Mouse (Mus musculus): ENCODE measurements at regions not wholly inside any gene's neighbourhood (a gene's known extent, or its start where the extent isn't known, plus 50 kb on each side); places are given as distances from the start of the nearest gene placed in this dataset.

- H3K4me3 ChIP-seq (replicated peaks) = no peak overlapping the region
- H3K4me1 ChIP-seq = peaks cover 16% of the 10 kb centered on the region
- H3K9me3 ChIP-seq (replicated peaks) = no peaks in the 10 kb centered on the region
- no peak overlapping the region for H3K9ac ChIP-seq
- no peak overlapping the region for H3K4me2 ChIP-seq (replicated peaks)
- WGBS = 82% methylated on average over 6 of the region's 6 CpGs
- no peaks in the 10 kb centered on the region for H3K36me3 ChIP-seq
- H3K27ac ChIP-seq (replicated peaks) = no peak overlapping the region
- no peak for ATAC-seq (ENCODE audit: insufficient number of reproducible peaks, low FRiP score, low TSS enrichment, low read depth)
- no peaks in the 10 kb centered on the region for H3K27me3 ChIP-seq
These were observed 150.2 kb upstream of the Ccn2 start for GRCm38 (mm10) chr10:24445036-24445435.

- no peaks in the 10 kb centered on the region for H3K27me3 ChIP-seq
- no peaks in the 10 kb centered on the region for H3K36me3 ChIP-seq
- no peak overlapping the region for H3K4me3 ChIP-seq (replicated peaks)
- H3K9me3 ChIP-seq (replicated peaks) = no peaks in the 10 kb centered on the region
- H3K27ac ChIP-seq (replicated peaks) = no peak overlapping the region; the same call in 1 of the 2 replicates
- no peak for ATAC-seq (ENCODE audit: insufficient number of reproducible peaks, low FRiP score, low TSS enrichment, low read depth)
- H3K4me1 ChIP-seq = peaks cover 16% of the 10 kb centered on the region
- WGBS = 59% methylated on average over 8 of the region's 8 CpGs
- no peak overlapping the region for H3K9ac ChIP-seq
- no peak overlapping the region for H3K4me2 ChIP-seq (replicated peaks)
These were observed 149.1 kb upstream of the Ccn2 start for GRCm38 (mm10) chr10:24446168-24446567.

GRCm38 (mm10) chr10:24447135-24447534 is 148.1 kb upstream of the Ccn2 start:
- no peak overlapping the region for H3K4me3 ChIP-seq (replicated peaks)
- no peaks in the 10 kb centered on the region for H3K36me3 ChIP-seq
- no peak for ATAC-seq (ENCODE audit: insufficient number of reproducible peaks, low FRiP score, low TSS enrichment, low read depth)
- no peaks in the 10 kb centered on the region for H3K9me3 ChIP-seq (replicated peaks)
- WGBS = 62% methylated on average over 6 of the region's 6 CpGs
- H3K4me2 ChIP-seq (replicated peaks) = no peak overlapping the region
- H3K4me1 ChIP-seq = peaks cover 16% of the 10 kb centered on the region
- no peak overlapping the region for H3K9ac ChIP-seq
- H3K27me3 ChIP-seq = no peaks in the 10 kb centered on the region
- peak overlapping the region; percentile 81 for H3K27ac ChIP-seq (replicated peaks)

GRCm38 (mm10) chr10:24448001-24448561 is 147.2 kb upstream of the Ccn2 start:
- H3K36me3 ChIP-seq = no peaks in the 10 kb centered on the region
- no peaks in the 10 kb centered on the region for H3K9me3 ChIP-seq (replicated peaks)
- no peak overlapping the region for H3K4me2 ChIP-seq (replicated peaks)
- WGBS = 28% methylated on average over 9 of the region's 9 CpGs
- no peak overlapping the region for H3K4me3 ChIP-seq (replicated peaks)
- peaks cover 16% of the 10 kb centered on the region for H3K4me1 ChIP-seq
- peak; percentile 83 for ATAC-seq (ENCODE audit: insufficient number of reproducible peaks, low FRiP score, low TSS enrichment, low read depth)
- peak overlapping the region; percentile 81 for H3K27ac ChIP-seq (replicated peaks)
- no peak overlapping the region for H3K9ac ChIP-seq
- H3K27me3 ChIP-seq = no peaks in the 10 kb centered on the region

GRCm38 (mm10) chr10:24453507-24453906 is 141.7 kb upstream of the Ccn2 start:
- Histone ChIP-seq H3K27ac (replicated peaks) (no peak overlapping the region), H3K27me3 (no peaks in the 10 kb centered on the region), H3K4me2 (replicated peaks) (no peak overlapping the region), H3K4me1 (no peaks in the 10 kb centered on the region; the same call in 1 of the 2 replicates), H3K9me3 (replicated peaks) (no peaks in the 10 kb centered on the region), H3K9ac (no peak overlapping the region), H3K4me3 (replicated peaks) (no peak overlapping the region), H3K36me3 (no peaks in the 10 kb centered on the region)
- ATAC-seq (ENCODE audit: insufficient number of reproducible peaks, low FRiP score, low TSS enrichment, low read depth) = no peak
- WGBS = 81% methylated on average over 4 of the region's 4 CpGs

GRCm38 (mm10) chr10:24458667-24459066 is 136.6 kb upstream of the Ccn2 start:
- no peak overlapping the region for H3K9ac ChIP-seq
- H3K4me2 ChIP-seq (replicated peaks) = no peak overlapping the region
- H3K27me3 ChIP-seq = no peaks in the 10 kb centered on the region
- H3K9me3 ChIP-seq (replicated peaks) = no peaks in the 10 kb centered on the region
- H3K4me1 ChIP-seq = no peaks in the 10 kb centered on the region
- no peaks in the 10 kb centered on the region for H3K36me3 ChIP-seq
- ATAC-seq (ENCODE audit: insufficient number of reproducible peaks, low FRiP score, low TSS enrichment, low read depth) = 0 out of 2 replicates have a peak, but pooled peaks have one; percentile 47
- H3K4me3 ChIP-seq (replicated peaks) = no peak overlapping the region
- no peak overlapping the region for H3K27ac ChIP-seq (replicated peaks)
- WGBS = 58% methylated on average over 2 of the region's 2 CpGs

- Histone ChIP-seq H3K4me3 (replicated peaks) (no peak overlapping the region), H3K4me1 (no peaks in the 10 kb centered on the region), H3K9me3 (replicated peaks) (no peaks in the 10 kb centered on the region), H3K27ac (replicated peaks) (no peak overlapping the region), H3K36me3 (no peaks in the 10 kb centered on the region), H3K4me2 (replicated peaks) (no peak overlapping the region), H3K27me3 (no peaks in the 10 kb centered on the region), H3K9ac (no peak overlapping the region)
- no peak for ATAC-seq (ENCODE audit: insufficient number of reproducible peaks, low FRiP score, low TSS enrichment, low read depth)
- 90% methylated on average over 1 of the region's 1 CpGs for WGBS
These were observed 131.4 kb upstream of the Ccn2 start for GRCm38 (mm10) chr10:24463873-24464272.

- WGBS = 61% methylated on average over 3 of the region's 3 CpGs
These were observed 130.9 kb upstream of the Ccn2 start for GRCm38 (mm10) chr10:24464377-24464776.

GRCm38 (mm10) chr10:24469741-24470140 is 125.5 kb upstream of the Ccn2 start:
- Histone ChIP-seq H3K4me3 (replicated peaks) (no peak overlapping the region), H3K27me3 (no peaks in the 10 kb centered on the region), H3K4me1 (no peaks in the 10 kb centered on the region), H3K4me2 (replicated peaks) (no peak overlapping the region), H3K27ac (replicated peaks) (no peak overlapping the region), H3K9me3 (replicated peaks) (no peaks in the 10 kb centered on the region), H3K36me3 (no peaks in the 10 kb centered on the region), H3K9ac (no peak overlapping the region)
- 85% methylated on average over 1 of the region's 1 CpGs for WGBS
- ATAC-seq (ENCODE audit: insufficient number of reproducible peaks, low FRiP score, low TSS enrichment, low read depth) = no peak

More at GRCm38 (mm10) chr10:24464377-24464776, 130.9 kb upstream of the Ccn2 start:
- H3K4me1 ChIP-seq = no peaks in the 10 kb centered on the region
- no peak overlapping the region for H3K27ac ChIP-seq (replicated peaks)
- H3K9me3 ChIP-seq (replicated peaks) = no peaks in the 10 kb centered on the region
- no peak overlapping the region for H3K4me2 ChIP-seq (replicated peaks)
- H3K36me3 ChIP-seq = no peaks in the 10 kb centered on the region
- H3K27me3 ChIP-seq = no peaks in the 10 kb centered on the region
- no peak overlapping the region for H3K4me3 ChIP-seq (replicated peaks)
- no peak for ATAC-seq (ENCODE audit: insufficient number of reproducible peaks, low FRiP score, low TSS enrichment, low read depth)
- H3K9ac ChIP-seq = no peak overlapping the region

- WGBS = 75% methylated on average over 2 of the region's 2 CpGs
- no peak overlapping the region for H3K4me3 ChIP-seq (replicated peaks)
- no peaks in the 10 kb centered on the region for H3K36me3 ChIP-seq
- no peak overlapping the region for H3K4me2 ChIP-seq (replicated peaks)
- H3K9ac ChIP-seq = no peak overlapping the region
- H3K9me3 ChIP-seq (replicated peaks) = no peaks in the 10 kb centered on the region
- H3K4me1 ChIP-seq = no peaks in the 10 kb centered on the region
- no peaks in the 10 kb centered on the region for H3K27me3 ChIP-seq
- no peak overlapping the region for H3K27ac ChIP-seq (replicated peaks)
- no peak for ATAC-seq (ENCODE audit: insufficient number of reproducible peaks, low FRiP score, low TSS enrichment, low read depth)
These were observed 123.7 kb upstream of the Ccn2 start for GRCm38 (mm10) chr10:24471521-24471920.

GRCm38 (mm10) chr10:24476288-24476687 is 119.0 kb upstream of the Ccn2 start:
- no peak overlapping the region for H3K4me2 ChIP-seq (replicated peaks)
- peak overlapping the region; percentile 40 for H3K27ac ChIP-seq (replicated peaks)
- H3K4me3 ChIP-seq (replicated peaks) = no peak overlapping the region
- no peaks in the 10 kb centered on the region for H3K9me3 ChIP-seq (replicated peaks)
- no peak overlapping the region for H3K9ac ChIP-seq
- ATAC-seq (ENCODE audit: insufficient number of reproducible peaks, low FRiP score, low TSS enrichment, low read depth) = no peak
- H3K36me3 ChIP-seq = no peaks in the 10 kb centered on the region
- no peaks in the 10 kb centered on the region for H3K4me1 ChIP-seq
- no peaks in the 10 kb centered on the region for H3K27me3 ChIP-seq

GRCm38 (mm10) chr10:24478535-24478934 is 116.7 kb upstream of the Ccn2 start:
- ATAC-seq (ENCODE audit: insufficient number of reproducible peaks, low FRiP score, low TSS enrichment, low read depth) = no peak
- WGBS = 94% methylated on average over 2 of the region's 2 CpGs

More at GRCm38 (mm10) chr10:24478535-24478934, 116.7 kb upstream of the Ccn2 start:
- no peak overlapping the region for H3K4me3 ChIP-seq (replicated peaks)
- H3K9me3 ChIP-seq (replicated peaks) = no peaks in the 10 kb centered on the region
- H3K4me2 ChIP-seq (replicated peaks) = no peak overlapping the region
- no peak overlapping the region for H3K9ac ChIP-seq
- no peak overlapping the region for H3K27ac ChIP-seq (replicated peaks)
- H3K36me3 ChIP-seq = no peaks in the 10 kb centered on the region
- no peaks in the 10 kb centered on the region for H3K27me3 ChIP-seq
- H3K4me1 ChIP-seq = no peaks in the 10 kb centered on the region
